Mouse (Mus musculus) hematopoietic stem cell, adult 5-6 weeks (primary cell): Measurements from ENCODE around the gene Pgbd5. TPM values are rescaled to one million over a fixed set of nuclear protein-coding genes. Genes with fewer than 3 reads are reported as not detected.

Experiments
- ATAC-seq, 2 experiments: fragments of 125-278 bp in 1 of 2; replicated peaks in 1 of 2; 2 replicates each; pipeline ENCODE4 v1.8.0; 2016 to 2017; ENCODE audit warnings: inconsistent platforms in 2 of 2, mild to moderate bottlenecking in 2 of 2, moderate number of reproducible peaks in 2 of 2, low read depth in 1 of 2, moderate TSS enrichment in 1 of 2; ENCODE audit not compliant: low FRiP score in 2 of 2, poor library complexity in 2 of 2, severe bottlenecking in 2 of 2, insufficient read depth in 1 of 2, low TSS enrichment in 1 of 2
- total RNA-seq: library from RNA; stranded (forward); fragments of 172-1452, 232-1000 nt; gene quantifications from 2 replicates; pipeline ENCODE4 v1.2.3, GENCODE M21; 2017

Gene Pgbd5
- not detected in 2 replicates for total RNA-seq

DNA sequence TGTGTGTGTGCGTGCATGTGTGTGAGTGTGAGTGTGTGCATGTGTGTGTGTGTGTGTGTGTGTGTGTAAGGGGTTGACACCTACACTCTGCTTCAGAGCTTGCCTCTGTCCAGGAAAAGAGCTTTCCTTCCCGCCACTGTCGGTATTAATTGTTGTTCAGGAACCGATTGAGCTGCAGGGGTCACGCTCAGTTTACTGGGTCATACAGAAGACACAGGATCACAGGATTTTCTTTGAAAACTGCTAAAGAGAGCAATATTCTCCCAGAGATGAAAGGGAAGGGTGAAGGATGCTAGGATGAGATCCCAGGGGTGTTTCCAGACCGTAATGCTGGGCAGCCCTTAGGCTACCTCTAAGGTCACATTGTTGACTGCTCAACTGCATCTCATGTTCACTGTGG is at the start of gene Pgbd5:
Gene Pgbd5 (minus strand): TSS at position 101 of the 400 bp plus-strand sequence.
- ATAC-seq = no peak

GRCm38 (mm10) chr8:124483356-124484115 is 44.1 kb upstream of the Pgbd5 start:
- no peak for ATAC-seq

DNA sequence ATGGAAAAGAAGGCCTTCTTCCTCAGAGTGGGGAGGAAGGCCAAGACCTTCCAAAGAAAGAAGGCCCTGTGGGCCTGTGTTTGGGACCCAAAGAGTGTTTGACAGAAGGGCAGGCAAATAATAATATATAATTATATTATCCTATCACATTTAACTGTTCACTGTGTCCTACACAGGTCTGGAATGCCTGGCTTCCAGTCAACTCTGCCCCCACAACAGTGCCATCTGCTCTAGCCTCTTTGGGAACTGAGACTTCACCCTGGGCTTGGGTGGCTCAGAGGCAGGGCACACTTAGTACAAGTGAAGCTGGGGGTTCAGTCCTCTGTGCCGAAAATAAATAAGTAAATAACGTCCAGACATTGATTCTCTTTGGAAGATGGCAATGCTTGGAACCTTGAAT is 43.3 kb upstream of the Pgbd5 start:
- no peak for ATAC-seq

GRCm38 (mm10) chr8:124480321-124480720 is 40.9 kb upstream of the Pgbd5 start:
- ATAC-seq = no peak

GRCm38 (mm10) chr8:124479251-124479650 is 39.8 kb upstream of the Pgbd5 start:
- no peak for ATAC-seq

GRCm38 (mm10) chr8:124476701-124477100 is 37.2 kb upstream of the Pgbd5 start:
- ATAC-seq = no peak

- ATAC-seq = no peak
These were observed 36.2 kb upstream of the Pgbd5 start for GRCm38 (mm10) chr8:124475690-124476089.

GRCm38 (mm10) chr8:124464641-124465040 is 25.2 kb upstream of the Pgbd5 start:
- ATAC-seq = no peak

DNA sequence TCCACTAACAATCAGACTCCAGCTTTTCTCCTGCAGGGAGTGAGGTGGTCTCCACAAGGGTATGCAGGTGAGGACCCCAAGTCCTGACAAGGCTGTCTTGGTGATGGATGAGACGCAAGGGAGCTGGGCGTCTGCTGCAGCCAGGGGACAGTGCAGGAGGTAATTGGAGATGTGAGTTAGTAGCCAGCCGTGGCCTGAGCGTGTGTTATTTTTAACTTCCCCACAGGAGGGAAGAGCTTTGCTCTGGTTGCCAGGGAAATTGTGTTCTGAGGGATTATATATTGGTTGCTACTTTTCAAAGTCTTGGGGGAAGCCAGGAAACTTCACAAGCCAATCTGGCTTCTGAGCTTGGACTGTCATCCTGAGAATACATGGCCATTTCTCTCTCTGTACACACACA is 23.7 kb upstream of the Pgbd5 start:
- ATAC-seq = no peak

GRCm38 (mm10) chr8:124462192-124462591 is 22.7 kb upstream of the Pgbd5 start:
- ATAC-seq = no peak

DNA sequence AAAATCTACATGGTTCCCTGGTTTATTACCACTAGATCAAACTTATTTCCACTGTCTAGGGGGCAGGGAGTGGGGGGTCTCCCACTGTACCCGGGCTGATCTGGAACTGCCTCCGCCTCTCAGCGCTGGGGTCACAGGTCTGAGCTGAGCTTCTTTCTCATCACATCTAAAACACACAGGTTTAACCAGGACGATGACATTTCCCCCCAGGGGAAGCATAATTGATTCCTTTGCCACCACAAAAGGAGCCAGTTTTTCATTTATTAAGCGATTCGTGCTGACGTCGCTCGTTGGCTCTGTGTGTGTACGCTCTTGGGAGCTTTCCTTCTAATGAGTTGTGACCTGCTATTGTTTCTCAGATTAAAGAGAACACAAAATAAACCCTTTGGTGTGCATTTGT is 21.6 kb upstream of the Pgbd5 start:
- no peak for ATAC-seq

DNA sequence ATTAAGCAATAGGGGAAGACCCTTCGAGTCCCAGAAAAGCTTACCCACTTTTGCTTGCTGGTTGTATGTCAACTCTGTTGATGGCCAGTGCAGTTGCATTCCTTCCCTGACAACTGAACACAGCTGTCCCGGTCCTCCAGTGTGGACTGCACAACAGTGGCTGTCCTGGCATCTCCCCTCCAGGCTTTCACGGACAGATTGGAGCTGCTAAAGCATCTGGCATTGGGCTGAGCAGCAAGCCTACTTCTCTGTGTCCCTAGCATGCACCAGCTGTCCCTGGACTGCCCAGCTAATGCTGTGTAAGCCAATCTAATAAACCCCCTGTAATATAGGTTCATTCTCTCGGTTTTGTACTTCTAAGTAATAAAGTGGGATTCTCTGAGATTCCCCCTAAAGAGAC is 21.2 kb upstream of the Pgbd5 start:
- ATAC-seq = no peak

GRCm38 (mm10) chr8:124459627-124460026 is 20.2 kb upstream of the Pgbd5 start:
- no peak for ATAC-seq

DNA sequence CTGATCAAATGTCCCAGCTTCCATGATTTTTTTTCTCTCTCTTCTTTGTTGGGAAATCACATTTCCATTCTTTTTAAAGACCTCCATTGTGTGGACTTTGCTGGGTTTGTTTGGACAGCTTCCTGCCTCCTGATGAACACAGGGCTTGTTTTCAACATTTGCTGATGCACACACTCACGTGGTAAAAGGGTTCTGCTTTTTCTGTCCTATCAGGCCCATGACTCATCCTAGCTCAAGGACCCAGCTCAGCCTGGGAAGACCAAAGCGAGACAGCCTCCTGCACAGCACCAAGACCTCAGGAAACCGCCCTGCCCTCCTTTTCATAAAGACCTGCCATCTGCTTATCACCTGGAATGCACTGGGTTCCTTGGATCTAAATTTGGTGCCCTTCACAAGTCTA is 15.9 kb upstream of the Pgbd5 start:
- ATAC-seq = no peak

DNA sequence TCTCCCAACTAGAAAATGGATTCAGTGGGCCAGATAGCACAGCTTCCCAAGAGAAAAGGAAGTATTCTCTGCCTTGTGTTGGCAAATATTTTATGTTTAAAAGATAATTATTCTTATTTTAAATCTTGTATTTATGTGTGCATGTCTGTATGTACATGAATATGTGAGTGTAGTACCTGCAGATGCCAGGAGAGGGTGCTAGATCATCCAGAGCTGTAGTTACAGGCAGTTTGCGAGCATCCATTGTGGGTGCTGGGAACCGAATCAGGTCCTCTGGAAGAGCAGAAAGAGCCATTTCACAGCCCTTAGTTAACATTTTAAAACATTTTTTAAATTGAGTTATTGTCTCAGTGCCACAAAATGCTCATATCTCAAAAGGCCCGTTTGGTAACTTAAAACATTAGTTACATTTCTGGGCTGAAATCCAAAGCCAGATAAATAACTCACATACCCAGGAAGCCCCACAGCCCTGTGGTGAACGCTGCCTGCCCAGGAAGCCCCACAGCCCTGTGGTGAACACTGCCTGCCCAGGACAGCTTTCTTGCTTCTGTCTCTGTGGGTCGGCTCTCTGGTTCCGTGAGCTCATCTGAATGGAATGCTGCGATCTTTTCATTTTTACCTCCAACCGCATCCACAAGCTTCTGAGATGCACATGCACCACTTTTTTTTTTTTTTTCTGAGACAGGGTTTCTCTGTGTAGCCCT is 10.9 kb upstream of the Pgbd5 start:
- no peak for ATAC-seq

- no peak for ATAC-seq
These were observed 9.7 kb upstream of the Pgbd5 start for GRCm38 (mm10) chr8:124448962-124449670.

DNA sequence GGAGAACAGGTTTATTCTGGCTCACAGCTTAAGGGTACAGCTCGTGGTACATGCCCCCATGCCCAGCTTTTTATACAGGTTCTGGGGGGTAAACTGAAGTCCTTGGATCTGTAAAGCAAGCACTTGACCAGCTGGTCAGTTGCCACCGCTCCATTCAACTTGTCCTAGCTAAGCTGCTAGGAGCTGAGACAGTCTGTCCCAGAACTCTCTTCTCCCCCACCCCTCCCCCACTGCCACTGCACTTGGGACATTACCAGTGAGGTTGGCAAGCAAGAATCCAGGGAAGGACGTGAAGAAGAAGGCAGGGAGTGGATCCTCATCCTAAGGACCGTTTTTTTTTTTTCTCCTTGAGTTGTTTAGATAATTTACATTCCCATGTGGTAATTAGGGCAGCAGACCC is 2.7 kb downstream of the Pgbd5 start:
- ATAC-seq = no peak

DNA sequence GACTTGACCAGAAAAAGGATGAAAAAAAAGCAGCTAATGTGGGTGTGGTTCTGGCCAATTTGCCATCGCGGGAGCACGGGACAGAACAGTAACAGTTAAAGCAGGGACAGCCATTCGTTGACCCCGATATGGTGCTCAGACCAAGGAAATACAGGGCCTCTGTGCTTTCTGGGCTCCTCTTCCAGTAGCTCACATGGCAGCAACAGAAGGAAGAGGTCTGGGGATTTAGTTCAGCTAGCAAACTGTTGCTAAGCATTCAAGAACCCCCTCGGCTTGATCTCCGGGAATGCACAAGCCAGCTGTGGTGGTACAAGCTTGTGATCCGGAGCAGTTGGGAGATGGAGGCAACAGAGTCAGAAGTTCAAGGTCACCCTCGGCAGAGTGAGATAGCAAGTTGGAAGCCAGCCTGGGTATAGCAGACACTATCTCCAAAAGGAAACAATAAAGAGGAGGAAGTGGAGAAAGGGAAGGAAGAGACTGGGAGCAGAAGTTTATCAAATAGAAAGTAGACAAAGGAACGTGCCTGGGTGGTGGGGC is 3.7 kb downstream of the Pgbd5 start:
- no peak for ATAC-seq
